Mouse (Mus musculus): Measurements from ENCODE around the gene Zfp609.
A peak's percentile ranks its signal among the peaks of the same experiment; 100 is the strongest.
"Not testable (repeated sequence)": the region's sequence is repeated elsewhere in the genome, so short reads cannot be mapped to it uniquely, and the experiment has no call there.

Zfp609 gene

GRCm38 (mm10) chr9:65812841-65813240 is 14.5 kb downstream of the Zfp609 start:
- DNase-seq, result no peak

- no peak for DNase-seq
These were observed 15.6 kb downstream of the Zfp609 start for GRCm38 (mm10) chr9:65811784-65812183.

GRCm38 (mm10) chr9:65807818-65808217 is 19.5 kb downstream of the Zfp609 start:
- DNase-seq, result no peak

- DNase-seq, result peak; percentile 36 to 49
These were observed 20.1 kb downstream of the Zfp609 start for GRCm38 (mm10) chr9:65807251-65807650.

GRCm38 (mm10) chr9:65799770-65800169 is 27.6 kb downstream of the Zfp609 start:
- peak in 1 of 2 experiments; percentile 38 for DNase-seq

- no peak for DNase-seq
These were observed 31.7 kb downstream of the Zfp609 start for GRCm38 (mm10) chr9:65795651-65796050.

- DNase-seq, result no peak
These were observed 33.1 kb downstream of the Zfp609 start for GRCm38 (mm10) chr9:65794313-65794712.

GRCm38 (mm10) chr9:65793506-65793905 is 33.9 kb downstream of the Zfp609 start:
- DNase-seq, result no peak

- no peak for DNase-seq
These were observed 34.3 kb downstream of the Zfp609 start for GRCm38 (mm10) chr9:65793086-65793485.

- no peak for DNase-seq
These were observed 35.5 kb downstream of the Zfp609 start for GRCm38 (mm10) chr9:65791846-65792245.

- no peak for DNase-seq
These were observed 36.3 kb downstream of the Zfp609 start for GRCm38 (mm10) chr9:65791106-65791505.

- DNase-seq, result no peak
These were observed 37.6 kb downstream of the Zfp609 start for GRCm38 (mm10) chr9:65789788-65790187.

- no peak for DNase-seq
These were observed 38.8 kb downstream of the Zfp609 start for GRCm38 (mm10) chr9:65788556-65788955.

GRCm38 (mm10) chr9:65787829-65788344 is 39.5 kb downstream of the Zfp609 start:
- DNase-seq, result no peak

- DNase-seq, result peak; percentile 51 to 57
These were observed 40.2 kb downstream of the Zfp609 start for GRCm38 (mm10) chr9:65786885-65787787.

- DNase-seq, result no peak
These were observed 41.5 kb downstream of the Zfp609 start for GRCm38 (mm10) chr9:65785772-65786368.

GRCm38 (mm10) chr9:65779619-65780018 is 47.7 kb downstream of the Zfp609 start:
- DNase-seq, result not testable (repeated sequence)

GRCm38 (mm10) chr9:65776874-65777432 is 50.4 kb downstream of the Zfp609 start:
- DNase-seq, result no peak

GRCm38 (mm10) chr9:65776137-65776872 is 51.1 kb downstream of the Zfp609 start:
- no peak for DNase-seq

- DNase-seq, result no peak
These were observed 53.6 kb downstream of the Zfp609 start for GRCm38 (mm10) chr9:65773783-65774182.

GRCm38 (mm10) chr9:65771011-65771664 is 56.2 kb downstream of the Zfp609 start:
- DNase-seq, result no peak

- DNase-seq, result no peak
These were observed 64.6 kb downstream of the Zfp609 start for GRCm38 (mm10) chr9:65762728-65763127.
